Mouse (Mus musculus) c-Kit-positive CD71-positive TER-119-positive erythroid progenitor cells, embryonic 14.5 days (primary cell): Measurements from ENCODE around the gene Fam98b.

Experiments
- DNase-seq: peaks from one replicate; pipeline ENCODE4 v3.0.0-alpha.2; 2013; ENCODE audit warnings: low spot score

The Fam98b gene

GRCm38 (mm10) chr2:117303391-117304350, 54.1 kb downstream of the Fam98b start:
- DNase-seq, result no peak

- no peak for DNase-seq
These were observed 55.4 kb downstream of the Fam98b start for GRCm38 (mm10) chr2:117304941-117305340.

GRCm38 (mm10) chr2:117307959-117308358, 58.4 kb downstream of the Fam98b start:
- no peak for DNase-seq

GRCm38 (mm10) chr2:117309046-117309445, 59.5 kb downstream of the Fam98b start:
- no peak for DNase-seq

- no peak for DNase-seq
These were observed 61.8 kb downstream of the Fam98b start for GRCm38 (mm10) chr2:117311349-117311748.

GRCm38 (mm10) chr2:117312030-117312429, 62.5 kb downstream of the Fam98b start:
- no peak for DNase-seq

- no peak for DNase-seq
These were observed 62.9 kb downstream of the Fam98b start for GRCm38 (mm10) chr2:117312441-117312895.

- no peak for DNase-seq
These were observed 64.2 kb downstream of the Fam98b start for GRCm38 (mm10) chr2:117313586-117314235.

GRCm38 (mm10) chr2:117318991-117319390, 69.5 kb downstream of the Fam98b start:
- no peak for DNase-seq
